Mouse (Mus musculus) spleen, postnatal 14 days (tissue): Measurements from ENCODE around the gene Bnc2.

Experiments
- DNase-seq, 2 experiments: peaks; one replicate each; pipeline ENCODE4 v3.0.0; 2021 to 2022; ENCODE audit warnings: low spot score in 2 of 2

Gene Bnc2

DNA sequence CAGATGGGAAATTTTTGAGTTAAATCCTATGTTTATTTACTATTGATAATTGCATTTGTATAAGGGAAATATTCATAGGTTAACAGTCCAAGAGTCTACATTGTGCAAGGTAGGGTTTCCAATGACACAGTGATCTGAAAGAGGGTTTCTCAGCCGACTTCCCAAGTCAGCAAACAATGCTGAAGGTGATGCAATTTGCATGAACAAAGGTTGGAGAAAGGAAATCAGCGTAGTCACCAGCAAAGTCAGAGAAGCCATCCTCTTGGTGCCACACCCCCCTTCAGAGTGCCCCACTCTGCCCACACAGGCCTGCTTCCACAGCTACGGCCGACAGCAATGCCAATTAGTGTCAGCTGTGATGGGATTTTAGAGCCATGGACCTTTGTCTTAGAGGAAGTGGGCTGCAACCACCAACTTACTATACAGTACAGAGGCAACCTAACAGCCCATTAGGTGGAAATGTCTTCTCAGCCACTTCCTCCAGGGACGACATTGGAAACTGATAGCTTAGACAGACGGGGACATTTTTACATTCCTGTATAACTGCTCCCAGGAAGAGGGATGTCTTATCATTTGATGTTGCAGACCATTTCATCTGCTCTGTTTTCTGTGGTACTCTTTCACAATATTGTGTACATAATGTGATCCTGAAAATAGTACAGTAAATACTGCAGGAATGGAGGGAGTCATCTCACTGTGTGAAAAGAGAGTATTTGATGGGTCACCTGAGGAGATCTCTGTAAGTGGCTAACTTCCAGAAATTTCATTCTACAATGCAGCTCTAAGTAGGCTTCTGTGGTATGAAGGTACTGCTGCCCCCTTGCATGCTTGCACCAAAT lies 243.2 kb downstream of the Bnc2 start:
- DNase-seq: no peak

DNA sequence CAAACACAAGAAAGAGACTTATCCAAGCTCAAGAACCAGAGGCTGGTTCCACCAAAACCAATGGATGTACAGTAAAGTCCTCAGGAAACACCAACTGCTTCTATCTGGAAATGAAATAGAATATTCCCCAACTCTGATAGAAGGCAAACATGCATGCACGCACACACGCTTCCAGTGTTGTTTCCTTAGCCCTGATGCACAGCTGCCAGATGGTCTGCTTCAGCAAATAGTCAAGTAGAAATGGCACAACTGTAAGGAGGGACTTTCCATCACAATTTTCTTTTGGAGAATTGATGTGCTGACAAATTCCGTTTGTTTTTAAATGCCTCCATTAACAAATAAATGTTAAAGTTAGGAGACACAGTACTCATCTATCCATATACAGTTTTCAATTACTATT lies 247.1 kb downstream of the Bnc2 start:
- DNase-seq: no peak

DNA sequence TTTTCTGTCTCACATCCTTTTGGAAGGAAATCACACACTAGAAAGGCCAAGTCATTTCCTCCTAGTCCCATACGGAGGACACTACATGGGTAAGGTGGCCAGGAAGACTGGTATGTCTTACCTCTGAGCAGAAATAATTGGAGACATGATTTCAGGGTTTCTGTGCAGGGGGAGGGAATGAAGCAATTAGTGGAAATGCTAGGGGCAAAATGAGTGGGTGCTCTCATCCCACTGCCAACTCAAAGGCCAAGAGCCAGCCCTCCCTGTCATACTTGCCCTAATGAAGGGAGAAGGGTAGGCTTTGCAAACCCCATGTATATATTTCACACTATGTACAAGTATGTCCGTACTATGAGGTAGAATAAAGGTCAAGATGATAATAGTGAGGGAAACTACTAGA lies 263.6 kb downstream of the Bnc2 start:
- DNase-seq: no peak

DNA sequence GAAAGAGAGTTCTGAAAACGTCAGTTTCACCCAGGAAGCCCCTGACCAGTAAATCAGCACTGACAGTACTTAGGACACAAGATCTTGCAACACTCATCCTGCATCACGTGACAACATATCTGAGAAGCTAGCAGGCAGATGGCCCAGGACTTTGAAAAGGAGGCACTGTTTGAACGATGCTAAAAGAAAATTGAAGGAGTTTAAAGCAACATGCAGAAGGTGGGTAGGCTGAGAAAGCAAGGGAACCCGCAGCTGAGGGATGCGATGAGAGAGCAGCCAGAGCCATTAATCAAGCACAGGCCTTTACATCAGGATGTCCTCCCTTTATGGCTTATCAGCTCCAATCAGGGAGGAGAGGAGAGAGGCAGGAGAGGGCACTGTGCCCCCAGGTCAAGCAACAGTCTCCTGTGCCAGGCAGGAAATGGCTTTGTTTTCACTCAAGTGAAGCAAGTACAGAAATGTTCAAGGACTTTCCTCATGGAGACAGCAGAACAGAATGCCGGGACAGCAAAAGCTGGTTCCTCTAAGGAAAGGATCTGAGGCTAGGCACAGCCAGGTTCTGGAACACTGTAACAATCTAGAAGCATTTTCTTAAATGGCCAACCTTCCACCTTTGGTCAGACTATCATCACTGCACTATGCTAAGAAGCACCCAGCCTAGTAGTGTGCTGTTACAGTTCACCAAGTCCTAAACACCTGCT lies 267.6 kb downstream of the Bnc2 start:
- DNase-seq: no peak

DNA sequence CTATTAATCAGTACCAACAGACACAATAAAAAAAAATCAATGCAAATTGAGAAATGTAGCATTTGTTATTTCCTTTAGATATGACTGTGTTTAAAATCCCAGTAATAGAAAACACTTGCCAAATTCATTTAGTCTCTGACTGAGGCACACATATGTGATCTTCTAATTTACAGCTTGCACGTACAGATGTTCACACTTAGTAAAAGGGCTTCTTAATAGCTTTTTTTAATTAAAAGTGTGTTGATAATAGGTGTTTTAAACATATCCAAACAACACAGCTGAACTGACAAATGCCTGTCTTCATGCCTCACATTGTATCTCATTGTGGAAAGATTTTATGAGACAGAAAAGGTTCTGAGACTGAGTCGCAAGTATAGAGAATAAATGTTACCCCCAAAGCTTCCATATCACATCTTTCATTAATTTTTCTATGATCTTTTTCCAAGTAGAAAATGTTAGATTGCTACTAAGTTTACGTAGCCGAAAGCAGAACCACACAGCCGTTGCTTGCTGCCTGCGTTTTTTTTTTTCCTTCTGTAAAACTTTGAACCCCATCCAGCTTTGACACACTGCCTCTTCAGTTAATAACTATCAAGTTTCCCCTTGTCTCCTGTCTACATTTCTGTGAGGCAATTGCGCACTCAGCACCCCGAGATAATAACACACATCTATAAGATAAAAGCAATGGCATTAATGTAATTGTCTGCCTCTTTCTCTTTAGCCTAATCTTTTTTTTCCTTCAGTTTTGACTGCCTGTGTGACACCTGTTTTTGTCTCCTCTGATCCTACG lies 271.5 kb downstream of the Bnc2 start:
- no peak for DNase-seq

DNA sequence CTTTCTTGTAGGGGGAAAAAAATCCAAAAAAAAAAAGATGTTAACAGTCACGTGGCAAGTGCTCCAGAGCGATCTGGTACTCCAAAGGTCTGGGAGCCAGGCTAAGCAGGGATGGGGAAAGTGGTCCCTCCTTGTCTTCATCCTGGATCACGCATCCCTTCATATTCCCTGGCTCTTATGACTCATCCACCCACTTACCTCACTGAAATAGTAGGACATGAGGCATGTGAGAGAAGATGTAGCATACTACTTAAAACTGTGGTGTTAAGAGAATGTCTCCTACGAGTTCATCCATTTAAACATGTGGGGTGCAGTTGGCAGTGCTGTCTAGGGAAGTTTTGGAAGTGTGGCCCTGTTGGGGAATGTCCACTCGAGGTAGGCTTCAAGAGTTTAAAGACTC lies 286.1 kb downstream of the Bnc2 start:
- no peak for DNase-seq

DNA sequence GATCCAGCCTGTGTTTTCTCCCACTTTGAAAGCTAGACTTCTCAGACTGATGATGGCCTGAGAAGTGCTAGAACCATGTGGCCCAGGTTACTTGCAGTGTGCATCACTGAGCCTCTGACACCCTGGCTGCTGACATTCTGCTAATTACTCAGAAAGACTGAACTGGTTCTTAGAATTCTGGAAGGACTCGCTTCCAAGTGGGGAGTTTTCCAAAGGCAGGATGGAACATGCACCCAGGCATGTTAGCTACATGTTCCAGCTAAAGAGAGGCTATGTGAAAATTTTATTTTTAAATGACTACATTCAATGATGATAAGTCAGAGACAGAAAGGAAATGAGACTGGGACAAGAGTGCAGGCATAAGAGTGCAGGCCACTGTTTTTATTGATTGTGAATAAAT lies 289.9 kb downstream of the Bnc2 start:
- no peak for DNase-seq

DNA sequence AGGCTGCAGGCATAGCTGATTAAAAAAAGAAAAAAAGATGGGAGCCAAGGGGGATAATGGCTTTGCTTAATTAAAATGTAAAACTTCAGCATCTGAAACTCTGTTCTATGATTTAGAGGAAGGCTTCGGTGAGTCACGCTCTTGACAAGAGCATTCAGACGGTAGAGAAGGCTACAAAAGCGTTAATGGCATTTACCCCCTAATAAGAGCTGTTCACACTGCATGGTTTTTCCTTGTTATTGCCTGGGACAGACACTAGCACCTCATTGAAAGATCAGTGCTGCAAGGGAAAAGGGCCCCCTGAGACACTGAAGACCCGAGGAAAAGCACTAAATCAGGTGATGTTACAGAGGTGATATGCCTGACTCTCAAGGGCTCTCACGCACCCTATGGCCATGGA lies 295.8 kb downstream of the Bnc2 start:
- DNase-seq: no peak

DNA sequence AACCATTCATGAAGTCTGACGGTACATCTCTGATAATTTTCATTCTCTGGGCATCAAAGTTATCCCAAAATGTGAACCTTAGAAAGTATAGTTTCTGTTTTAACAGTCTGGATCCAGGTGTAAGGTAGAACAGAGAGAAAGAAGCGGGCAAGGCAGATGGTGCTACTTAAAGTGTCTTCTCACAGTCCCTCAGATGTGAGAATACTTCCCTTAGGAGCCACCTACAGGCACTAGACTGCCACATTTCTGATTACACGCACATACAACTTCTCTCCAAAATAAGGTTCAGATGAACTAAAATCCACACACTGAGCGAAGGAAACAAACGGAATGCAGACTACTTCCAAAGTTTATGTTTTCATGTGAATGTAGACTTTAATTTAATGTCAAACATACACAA lies 297.6 kb downstream of the Bnc2 start:
- DNase-seq: no peak

DNA sequence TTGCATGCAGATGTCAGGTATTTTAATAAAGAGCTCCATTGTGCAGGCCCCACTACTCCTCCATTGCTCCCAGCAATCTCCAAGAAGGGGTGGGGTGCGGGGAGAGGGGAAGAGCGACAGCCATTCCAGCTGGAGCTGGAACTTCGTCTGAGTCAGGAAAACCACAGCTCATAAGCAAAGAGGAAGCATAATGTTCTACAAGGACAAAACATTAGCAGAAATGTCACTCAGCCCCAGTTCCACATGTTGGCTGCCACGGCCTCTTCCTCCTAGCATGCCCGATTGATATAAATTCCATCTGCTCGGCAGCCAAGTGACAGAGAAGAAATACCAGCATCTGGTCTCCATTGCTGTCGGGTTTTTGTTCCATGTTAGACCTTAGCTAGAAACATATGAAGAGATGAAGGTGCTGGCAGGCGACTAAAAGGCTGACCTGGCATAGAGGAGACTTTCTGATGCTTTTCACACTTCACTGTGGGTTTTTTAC lies 312.7 kb downstream of the Bnc2 start:
- DNase-seq: no peak

DNA sequence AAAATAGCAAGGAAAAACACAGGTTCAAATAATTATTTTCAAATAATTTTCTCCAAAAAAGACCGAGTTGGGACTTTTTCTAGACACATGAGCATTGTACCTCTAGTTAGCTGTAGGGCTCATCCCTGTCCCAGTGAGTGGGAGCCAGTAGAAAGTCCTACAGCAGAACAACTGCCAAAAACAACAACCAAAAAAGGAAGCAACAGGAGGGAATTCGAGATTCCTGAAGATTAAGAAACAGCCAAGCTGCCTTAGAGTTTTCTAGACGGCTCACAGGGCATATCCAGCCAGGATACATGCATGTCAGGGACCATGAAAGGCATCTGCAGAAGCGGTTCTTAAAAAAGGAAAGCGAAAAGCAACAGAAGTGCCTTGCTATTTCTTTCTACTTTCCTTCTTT lies 313.9 kb downstream of the Bnc2 start:
- no peak for DNase-seq

DNA sequence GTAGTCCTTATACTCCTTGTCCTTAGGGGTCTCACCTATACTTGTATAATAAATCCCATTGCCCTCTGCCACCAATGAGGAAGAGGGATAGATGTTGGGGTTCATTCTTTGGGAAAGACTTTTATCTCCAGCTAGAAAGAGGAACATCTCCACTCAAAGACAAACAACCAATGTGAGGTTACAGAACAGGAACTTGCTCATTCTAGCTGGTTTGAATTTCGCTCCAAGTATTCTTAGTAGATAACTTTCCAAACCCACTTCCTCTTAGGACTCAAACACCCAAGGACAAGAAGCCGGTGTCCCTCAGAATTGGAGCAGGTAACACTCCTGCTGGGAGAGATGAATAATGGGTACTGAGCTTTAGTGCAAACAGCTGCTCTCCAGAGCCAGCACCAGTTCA lies 315.1 kb downstream of the Bnc2 start:
- no peak for DNase-seq

DNA sequence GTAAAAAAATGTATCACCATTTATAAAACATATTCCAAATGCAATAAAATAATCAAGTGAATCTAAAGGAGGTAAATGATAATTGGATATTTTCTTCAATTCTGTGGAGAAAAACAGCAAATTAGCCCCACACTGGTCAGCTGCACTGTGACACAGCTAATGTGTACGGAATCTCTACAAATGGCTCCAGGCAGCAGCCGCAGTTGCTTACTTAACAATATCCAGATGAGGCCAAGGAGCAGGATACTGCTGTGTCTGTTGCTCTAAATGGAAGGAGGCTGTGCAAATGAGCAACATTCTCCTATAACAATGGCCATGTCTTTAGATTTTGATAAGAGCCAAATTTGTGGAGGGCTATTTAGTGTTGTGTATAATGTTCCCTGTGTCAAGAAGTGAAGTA lies 316.9 kb downstream of the Bnc2 start:
- no peak for DNase-seq

DNA sequence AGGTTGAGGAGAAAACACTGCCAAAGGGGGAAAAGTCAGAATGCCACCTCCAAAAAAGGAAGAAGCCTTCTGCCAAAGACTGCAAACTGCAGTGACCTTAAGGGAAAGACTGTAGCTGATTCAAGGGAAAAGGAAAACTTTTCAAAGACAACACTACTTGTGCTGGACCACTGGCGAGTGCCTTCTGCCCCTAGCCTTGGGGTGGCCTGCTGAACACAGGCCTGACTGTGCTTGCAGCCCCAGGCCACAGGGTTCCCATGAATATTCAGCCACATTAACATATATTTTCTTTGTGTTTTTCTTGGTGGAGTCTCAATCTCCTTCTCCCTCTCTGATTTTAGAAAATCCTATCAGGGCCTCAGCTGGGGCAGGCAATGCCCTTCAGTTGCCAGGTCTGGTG lies 317.7 kb downstream of the Bnc2 start:
- no peak for DNase-seq

DNA sequence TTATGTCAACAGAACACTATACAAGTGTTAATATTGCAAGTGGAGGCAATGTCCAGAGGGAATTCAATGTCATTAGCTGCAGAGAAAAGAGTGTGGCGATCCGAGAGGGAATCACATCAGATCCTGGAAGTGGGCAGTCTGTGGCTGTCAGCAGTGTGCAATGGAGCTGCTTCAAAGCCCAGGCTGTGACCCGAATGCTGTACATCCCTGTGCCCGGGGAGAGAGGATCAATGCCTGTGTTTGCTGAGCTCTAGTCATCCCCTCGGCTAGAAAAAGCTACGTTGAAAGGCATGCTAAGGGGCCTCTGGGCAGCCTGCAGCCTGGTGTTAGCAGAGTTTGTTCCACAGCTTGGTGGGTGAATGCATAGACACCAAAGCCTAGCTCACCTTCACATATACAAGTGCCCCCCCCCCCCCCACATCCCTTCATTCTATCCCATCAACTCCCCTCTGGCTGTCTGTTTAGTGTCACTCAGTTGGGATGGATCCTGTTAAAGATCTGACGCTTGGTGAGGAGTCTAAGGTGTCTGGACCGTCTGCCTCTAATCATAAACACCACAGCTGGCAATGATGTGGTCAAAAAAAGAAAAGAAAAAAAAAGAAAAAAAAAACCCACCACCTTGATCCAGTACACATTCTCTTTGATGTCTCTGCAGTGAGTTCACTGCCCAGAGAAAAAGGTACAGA lies 318.5 kb downstream of the Bnc2 start:
- no peak for DNase-seq

DNA sequence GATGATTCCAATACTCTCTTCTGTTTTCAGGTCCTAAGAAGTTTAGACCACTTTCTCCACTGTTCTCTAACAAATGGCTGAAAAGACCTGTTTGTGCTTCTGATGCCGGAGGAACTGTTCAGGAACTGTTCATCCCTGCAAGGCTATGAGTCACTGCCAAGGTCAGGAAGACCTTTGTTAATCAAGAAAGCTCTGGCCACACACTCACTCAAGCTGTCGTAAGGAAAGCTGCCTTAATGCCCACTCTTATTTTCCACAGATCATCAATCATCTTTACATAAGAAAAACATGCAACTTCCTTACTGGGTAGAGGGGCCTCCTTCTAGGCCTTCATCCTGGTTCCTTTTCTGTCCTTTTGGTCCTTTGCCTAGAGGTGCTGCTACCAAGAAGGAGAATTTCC lies 322.4 kb downstream of the Bnc2 start:
- DNase-seq: no peak

DNA sequence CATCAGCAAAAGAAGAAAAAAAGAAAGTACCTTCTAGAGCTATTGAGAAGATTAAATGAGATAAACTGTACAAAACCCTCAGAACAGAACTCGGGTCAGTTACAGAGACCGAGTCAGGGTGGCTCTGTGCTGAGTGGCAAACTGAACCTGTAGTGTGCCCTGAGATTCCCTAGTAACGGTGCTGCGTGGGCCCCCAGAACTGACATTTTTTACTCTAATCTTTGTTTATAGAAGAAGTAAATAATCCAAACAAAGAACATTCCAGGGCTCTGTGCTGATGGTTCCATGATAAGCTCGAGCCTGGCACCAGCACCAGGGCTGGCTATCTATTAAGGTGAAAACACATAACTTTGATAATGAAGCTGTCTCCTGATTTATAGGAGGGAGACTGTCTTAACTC lies 325.5 kb downstream of the Bnc2 start:
- no peak for DNase-seq

DNA sequence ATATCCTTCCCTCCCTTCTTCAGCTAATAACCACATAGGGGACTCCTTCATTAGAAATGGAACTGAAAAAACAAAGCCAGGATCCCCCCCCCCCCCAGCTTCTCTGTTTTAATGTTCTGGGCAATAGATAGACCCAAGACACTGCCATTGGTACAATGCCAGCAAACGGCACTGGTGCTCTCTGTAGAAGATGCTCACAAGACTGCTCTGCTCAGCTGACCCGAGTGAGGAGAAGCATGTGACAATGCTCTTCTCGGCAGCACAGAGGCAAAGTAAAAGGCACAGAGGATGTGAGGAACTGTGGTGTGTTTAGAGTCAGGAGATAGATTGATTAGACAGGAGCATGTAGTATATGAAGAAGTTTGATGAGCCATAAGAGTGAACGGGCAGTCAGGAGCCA lies 335.9 kb downstream of the Bnc2 start:
- DNase-seq: no peak

DNA sequence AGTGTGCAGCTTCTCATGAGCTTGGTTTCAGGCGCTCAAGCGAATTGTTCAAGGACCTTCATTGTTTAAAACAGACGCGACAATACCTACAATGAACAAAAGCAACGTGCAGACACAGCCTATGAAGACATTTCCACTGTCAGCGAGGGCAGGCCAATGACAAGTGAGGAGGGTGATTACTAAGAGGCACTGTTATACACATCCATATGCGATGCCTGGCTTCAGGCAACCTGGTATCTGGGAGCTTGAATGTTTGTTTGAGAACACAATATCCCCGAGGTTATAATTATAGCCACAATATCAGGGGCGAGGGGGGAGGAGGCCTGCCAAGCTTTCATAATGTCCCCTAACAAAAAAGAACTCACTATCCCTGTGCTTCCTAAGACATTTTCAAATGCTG lies 343.1 kb downstream of the Bnc2 start:
- DNase-seq: no peak

DNA sequence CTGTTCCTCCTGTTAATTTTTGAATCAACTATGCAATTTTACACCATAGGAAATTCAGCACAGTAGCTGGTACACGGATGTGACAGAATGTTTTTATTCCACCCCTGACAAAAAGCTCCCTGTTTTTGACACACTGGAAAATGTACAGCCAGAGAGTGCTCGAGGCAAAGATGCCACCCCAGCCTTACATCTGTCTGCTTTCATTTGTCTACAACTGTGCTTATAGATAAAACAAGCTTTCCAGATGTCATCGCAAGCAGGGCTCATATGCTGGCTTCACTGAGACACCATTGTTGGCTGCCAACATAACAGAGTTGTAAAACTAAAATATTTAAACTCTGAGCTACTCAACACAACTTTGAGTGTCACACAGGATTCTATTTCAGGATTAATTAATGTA lies 343.6 kb downstream of the Bnc2 start:
- DNase-seq: no peak

DNA sequence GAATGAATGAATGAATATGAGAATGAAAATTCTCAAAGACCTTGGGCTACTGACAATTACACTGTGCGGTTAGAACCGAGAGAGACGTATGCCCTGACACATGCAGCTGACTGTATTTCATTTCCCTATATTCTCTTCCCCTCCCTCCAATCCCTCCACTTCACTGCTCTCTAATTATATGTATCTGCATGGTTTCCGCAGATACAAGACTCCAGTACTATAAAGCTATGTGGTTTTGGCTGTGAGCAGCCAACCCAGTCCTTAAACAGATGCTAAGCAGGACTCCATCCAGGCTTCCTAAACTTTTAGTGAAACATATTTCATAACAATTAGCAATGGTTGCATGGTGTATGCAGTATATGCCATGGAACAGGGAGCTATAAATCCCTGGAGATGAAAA lies 344.6 kb downstream of the Bnc2 start:
- DNase-seq: no peak

DNA sequence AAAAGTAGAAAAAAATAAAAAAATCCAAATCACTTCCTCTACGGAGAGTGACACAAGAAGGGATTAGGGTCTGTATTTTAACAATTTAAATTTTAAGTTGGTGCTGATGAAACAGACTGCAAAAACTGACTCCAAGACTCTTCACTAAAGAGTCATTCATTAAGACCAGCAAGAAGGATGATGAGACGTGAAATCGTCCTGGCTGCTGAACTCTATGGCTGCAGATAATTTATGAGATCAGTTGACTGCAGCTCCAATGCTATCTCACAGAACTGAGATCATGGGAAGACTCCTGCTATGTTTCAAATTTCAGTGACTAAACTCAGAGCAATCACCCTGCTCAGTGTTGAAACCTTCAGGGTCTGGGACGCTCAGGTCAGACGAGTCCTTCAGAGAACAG lies 345.4 kb downstream of the Bnc2 start:
- DNase-seq: no peak
